Mouse (Mus musculus) hindbrain, embryonic 16.5 days (tissue): ENCODE data around the gene Ezh1. TPM values are rescaled to one million over a fixed set of nuclear protein-coding genes. Genes with fewer than 3 reads are reported as not detected.

Source experiments
- ATAC-seq: fragments of 200-750 bp; cut with Nextera tagmentation; 2 replicates; pipeline ENCODE4 v1.8.0; 2017; ENCODE audit warnings: moderate TSS enrichment, moderate library complexity
- H3K27ac ChIP-seq: fragments of 300-500 bp; sonication (generic); 2 replicates; pipeline ENCODE4 v1.5.1; 2014; ENCODE audit warnings: low read depth, mild to moderate bottlenecking, control low read depth, low read length, moderate library complexity
- H3K27me3 ChIP-seq: fragments of 300-500 bp; sonication (generic); replicated peaks from 2 replicates; pipeline ENCODE4 v1.6.1; 2014; ENCODE audit warnings: low read length; ENCODE audit not compliant: control insufficient read depth, insufficient read depth
- H3K36me3 ChIP-seq: fragments of 300-500 bp; sonication (generic); 2 replicates; pipeline ENCODE4 v1.6.1; 2014; ENCODE audit warnings: mild to moderate bottlenecking, low read length, moderate library complexity, mixed read lengths; ENCODE audit not compliant: control insufficient read depth, insufficient read depth
- H3K4me1 ChIP-seq: fragments of 300-500 bp; sonication (generic); 2 replicates; pipeline ENCODE4 v1.6.1; 2014; ENCODE audit warnings: low read depth, low read length; ENCODE audit not compliant: control insufficient read depth, insufficient read depth
- H3K4me2 ChIP-seq: fragments of 300-500 bp; sonication (generic); 2 replicates; pipeline ENCODE4 v1.6.1; 2014; ENCODE audit warnings: mild to moderate bottlenecking, low read length, control low read depth, moderate library complexity
- H3K4me3 ChIP-seq: fragments of 300-500 bp; sonication (generic); 2 replicates; pipeline ENCODE4 v1.5.1; 2014; ENCODE audit warnings: mild to moderate bottlenecking, low read length, control low read depth, moderate library complexity
- H3K9ac ChIP-seq: fragments of 300-500 bp; sonication (generic); 2 replicates; pipeline ENCODE4 v1.6.1; 2014; ENCODE audit warnings: low read depth, mild to moderate bottlenecking, control low read depth, low read length, moderate library complexity
- H3K9me3 ChIP-seq: fragments of 300-500 bp; sonication (generic); 2 replicates; pipeline ENCODE4 v1.6.1; 2014; ENCODE audit warnings: mild to moderate bottlenecking, low read length, moderate library complexity; ENCODE audit not compliant: control insufficient read depth
- WGBS: fragments of 180-500 bp; shearing (Covaris S2); extraction: QIAGEN DNeasy Blood & Tissue Kit; methylation state at CpG from one replicate; pipeline ENCODE4 v1.1.7; 2014; 5-methylcytosine and 5-hydroxymethylcytosine counted together
- polyA plus RNA-seq: library from polyadenylated mRNA; unstranded; fragments of >200 nt; fragmentation: Nextera tagmentation; extraction: Ambion mirVana; gene quantifications from 2 replicates; pipeline ENCODE4 v1.2.1, GENCODE M21; 2015

The Ezh1 gene
- polyA plus RNA-seq, 1 experiment from 2014 or later = 30.0 TPM

DNA sequence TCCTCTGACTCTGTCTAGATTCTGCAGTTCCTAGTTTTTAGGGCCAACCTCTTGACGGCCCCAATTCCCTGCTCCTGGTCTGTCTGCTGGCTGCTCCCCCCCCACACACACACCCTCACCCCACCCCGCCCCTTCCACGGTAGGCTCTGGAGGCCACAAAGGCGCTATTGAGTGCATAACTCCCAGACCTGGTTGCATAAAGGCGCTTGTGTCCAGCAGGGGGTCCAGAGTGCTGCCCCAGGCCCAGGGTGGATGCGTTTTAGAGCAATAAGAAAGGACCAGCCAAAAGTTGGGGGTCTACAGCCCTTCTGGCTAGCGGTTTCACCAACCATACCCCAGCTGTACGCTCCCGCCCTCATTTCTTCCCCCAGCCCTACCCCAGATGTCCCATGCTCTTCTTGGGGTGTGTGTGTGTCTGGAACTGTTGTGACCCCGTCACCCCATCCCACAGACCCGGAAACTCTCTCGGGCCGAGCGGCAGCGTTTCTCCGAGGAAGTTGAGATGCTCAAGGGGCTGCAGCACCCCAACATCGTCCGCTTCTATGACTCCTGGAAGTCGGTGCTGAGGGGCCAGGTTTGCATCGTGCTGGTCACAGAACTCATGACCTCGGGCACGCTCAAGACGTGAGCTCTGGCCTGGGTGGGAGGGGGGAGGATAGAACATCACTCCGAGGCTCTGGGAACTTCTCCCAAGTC, 36.2 kb upstream of the Ezh1 start:
- Histone ChIP-seq H3K4me2 (peak overlapping the region; percentile 20), H3K27ac (no peak overlapping the region), H3K4me1 (peaks cover 30% of the 10 kb centered on the region), H3K9me3 (no peaks in the 10 kb centered on the region), H3K4me3 (no peak overlapping the region), H3K36me3 (peaks cover 4% of the 10 kb centered on the region; the same call in 1 of the 2 replicates), H3K9ac (no peak overlapping the region), H3K27me3 (peaks cover 40% of the 10 kb centered on the region)
- 3% methylated on average over 24 of the region's 24 CpGs for WGBS
- ATAC-seq = no peak

DNA sequence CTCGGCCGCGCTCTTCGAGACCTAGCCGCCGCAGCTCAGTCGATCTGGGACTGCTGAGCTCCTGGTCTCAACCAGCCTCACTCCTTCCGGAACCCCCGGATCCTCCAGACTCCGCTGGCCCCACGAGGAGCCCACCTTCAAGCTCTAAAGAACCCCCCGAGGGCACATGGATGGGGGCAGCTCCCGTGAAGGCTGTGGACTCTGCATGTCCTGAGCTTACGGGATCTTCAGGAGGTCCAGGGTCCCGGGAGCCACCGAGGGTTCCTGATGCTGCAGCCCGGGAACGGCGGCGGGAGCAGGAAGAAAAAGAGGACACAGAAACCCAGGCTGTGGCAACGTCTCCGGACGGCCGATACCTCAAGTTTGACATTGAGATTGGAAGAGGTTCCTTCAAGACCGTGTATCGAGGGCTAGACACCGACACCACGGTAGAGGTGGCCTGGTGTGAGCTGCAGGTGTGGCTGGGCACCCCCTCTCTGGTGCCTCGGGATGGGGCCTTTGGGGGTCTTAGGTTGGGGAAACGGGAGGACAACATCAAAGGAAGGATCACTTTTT, 34.6 kb upstream of the Ezh1 start:
- ATAC-seq = peak; percentile 15; the same call in 1 of the 2 replicates
- Histone ChIP-seq H3K4me1 (peaks cover 30% of the 10 kb centered on the region), H3K27me3 (peaks cover 34% of the 10 kb centered on the region), H3K9ac (peak overlapping the region; percentile 70), H3K4me2 (peak overlapping the region; percentile 96), H3K4me3 (peak overlapping the region; percentile 52), H3K27ac (no peak overlapping the region), H3K36me3 (peaks cover 4% of the 10 kb centered on the region; the same call in 1 of the 2 replicates), H3K9me3 (no peaks in the 10 kb centered on the region)
- whole genome bisulfite sequencing = under 1% methylated on average over 30 of the region's 30 CpGs

- H3K4me2 ChIP-seq = peak within 1 kb of the TSS; percentile 96
- H3K4me3 ChIP-seq = peak within 1 kb of the TSS; percentile 52
- H3K9ac ChIP-seq = peak within 1 kb of the TSS; percentile 70
- H3K36me3 ChIP-seq = peaks cover 4% of the 10 kb centered on the region; the same call in 1 of the 2 replicates
- peak; percentile 79 for ATAC-seq
- peaks cover 27% of the 10 kb centered on the region for H3K4me1 ChIP-seq
- H3K27ac ChIP-seq = peak within 1 kb of the TSS; percentile 20; the same call in 1 of the 2 replicates
- WGBS = 0% methylated on average over 32 of the region's 43 CpGs
- peaks cover 31% of the 10 kb centered on the region for H3K27me3 ChIP-seq
- H3K9me3 ChIP-seq = no peaks in the 10 kb centered on the region
Observed at GRCm38 (mm10) chr11:101259948-101260825, 33.9 kb upstream of the Ezh1 start, which contains the start of gene Wnk4. Gene Wnk4 (plus strand): TSS chr11:101260567.

DNA sequence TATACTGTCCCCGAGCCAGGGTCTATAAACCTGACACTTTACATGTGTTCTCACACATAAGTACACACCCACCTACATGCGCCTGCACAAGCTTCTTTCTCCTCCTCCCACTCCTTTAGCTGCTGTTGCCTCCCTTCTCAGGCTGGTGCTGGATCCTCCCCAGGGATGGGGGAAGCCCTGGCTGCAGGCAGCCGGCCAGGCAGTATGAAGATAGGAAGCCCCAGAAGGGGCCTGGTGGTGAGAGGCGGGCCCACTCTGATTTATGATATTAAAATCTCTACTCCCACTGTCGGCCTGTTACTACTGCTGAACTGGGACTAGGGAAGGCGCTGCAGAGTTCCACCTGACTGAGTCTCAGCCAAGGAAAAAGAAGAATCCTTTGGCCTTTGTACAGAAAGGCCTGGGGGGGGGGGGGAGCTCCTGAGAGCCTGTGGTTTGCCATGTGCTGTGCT, 33.0 kb upstream of the Ezh1 start:
- no peaks in the 10 kb centered on the region for H3K9me3 ChIP-seq
- ATAC-seq = no peak
- 37% methylated on average over 6 of the region's 6 CpGs for WGBS
- no peak overlapping the region for H3K4me2 ChIP-seq
- H3K4me1 ChIP-seq = peaks cover 26% of the 10 kb centered on the region
- H3K36me3 ChIP-seq = peaks cover 4% of the 10 kb centered on the region; the same call in 1 of the 2 replicates
- no peak overlapping the region; the same call in 1 of the 2 replicates for H3K27ac ChIP-seq
- no peak overlapping the region for H3K4me3 ChIP-seq
- peaks cover 25% of the 10 kb centered on the region for H3K27me3 ChIP-seq
- H3K9ac ChIP-seq = 0 out of 2 replicates have a peak overlapping the region, but pooled peaks have one; percentile 7

- H3K9me3 ChIP-seq = no peaks in the 10 kb centered on the region
- H3K4me1 ChIP-seq = peaks cover 32% of the 10 kb centered on the region
- H3K36me3 ChIP-seq = peaks cover 4% of the 10 kb centered on the region; the same call in 1 of the 2 replicates
- peaks cover 9% of the 10 kb centered on the region for H3K27me3 ChIP-seq
- WGBS = 91% methylated on average over 13 of the region's 13 CpGs
- no peak overlapping the region for H3K27ac ChIP-seq
- no peak for ATAC-seq
- no peak overlapping the region for H3K4me2 ChIP-seq
- H3K4me3 ChIP-seq = no peak overlapping the region
- no peak overlapping the region for H3K9ac ChIP-seq
Observed at GRCm38 (mm10) chr11:101255826-101256775, 29.8 kb upstream of the Ezh1 start.

DNA sequence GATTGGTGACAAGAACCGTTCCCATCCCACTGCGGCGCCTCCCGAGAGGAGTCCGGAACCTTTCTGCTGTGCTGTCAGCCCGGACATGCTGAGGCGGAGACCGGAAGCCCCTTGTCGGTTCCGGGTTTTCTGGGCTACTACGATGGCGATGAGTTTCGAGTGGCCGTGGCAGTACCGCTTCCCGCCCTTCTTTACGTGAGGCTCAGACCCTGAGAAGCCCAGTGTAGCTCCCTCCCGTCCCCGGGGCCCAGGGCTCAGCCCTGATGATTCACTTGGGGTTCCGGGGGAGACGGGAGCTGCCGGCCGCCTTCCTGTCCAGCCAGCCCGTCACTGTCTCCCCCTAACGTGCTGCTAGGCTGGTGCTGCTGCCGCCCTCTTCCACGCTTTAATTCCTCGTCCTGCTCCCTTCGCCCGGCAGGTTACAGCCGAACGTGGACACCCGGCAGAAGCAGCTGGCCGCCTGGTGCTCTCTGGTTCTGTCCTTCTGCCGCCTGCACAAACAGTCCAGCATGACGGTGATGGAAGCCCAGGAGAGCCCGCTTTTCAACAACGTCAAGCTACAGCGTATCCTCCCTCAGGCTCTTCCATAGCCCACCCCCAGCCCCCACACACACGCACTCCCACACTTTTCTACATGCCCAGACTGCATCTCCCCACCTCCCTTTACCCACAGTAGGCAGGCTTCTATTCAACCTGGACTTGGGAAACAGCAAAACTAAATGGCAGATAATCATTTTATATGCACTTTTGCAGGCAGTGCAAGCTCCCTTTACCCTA, 27.5 kb upstream of the Ezh1 start, which contains the start of gene Vps25:
Vps25 (plus strand) TSS at position 95 of the 777 bp plus-strand sequence.
- Histone ChIP-seq H3K27ac (peak within 1 kb of the TSS; percentile 89), H3K36me3 (no peaks in the 10 kb centered on the region), H3K4me2 (peak within 1 kb of the TSS; percentile 92), H3K27me3 (no peaks in the 10 kb centered on the region), H3K4me1 (peaks cover 13% of the 10 kb centered on the region), H3K9me3 (no peaks in the 10 kb centered on the region), H3K9ac (peak within 1 kb of the TSS; percentile 92), H3K4me3 (peak within 1 kb of the TSS; percentile 65)
- ATAC-seq = peak; percentile 93
- WGBS = under 1% methylated on average over 40 of the region's 40 CpGs

- no peak for ATAC-seq
- H3K4me2 ChIP-seq = peak overlapping the region; percentile 92
- WGBS = 15% methylated on average over 7 of the region's 7 CpGs
- peak overlapping the region; percentile 92 for H3K9ac ChIP-seq
- H3K4me3 ChIP-seq = peak overlapping the region; percentile 65
- no peaks in the 10 kb centered on the region; the same call in 1 of the 2 replicates for H3K27me3 ChIP-seq
- peaks cover 13% of the 10 kb centered on the region for H3K4me1 ChIP-seq
- H3K27ac ChIP-seq = peak overlapping the region; percentile 72; the same call in 1 of the 2 replicates
- H3K9me3 ChIP-seq = no peaks in the 10 kb centered on the region
- H3K36me3 ChIP-seq = no peaks in the 10 kb centered on the region
Observed at GRCm38 (mm10) chr11:101252941-101253340, 26.7 kb upstream of the Ezh1 start.
